Mouse (Mus musculus): ENCODE data around the gene Tnp2. TPM values are rescaled to one million over a fixed set of nuclear protein-coding genes. Genes with fewer than 3 reads are reported as not detected.

The Tnp2 gene
- polyA plus RNA-seq, 1 experiment from 2014 or later, result not detected

DNA sequence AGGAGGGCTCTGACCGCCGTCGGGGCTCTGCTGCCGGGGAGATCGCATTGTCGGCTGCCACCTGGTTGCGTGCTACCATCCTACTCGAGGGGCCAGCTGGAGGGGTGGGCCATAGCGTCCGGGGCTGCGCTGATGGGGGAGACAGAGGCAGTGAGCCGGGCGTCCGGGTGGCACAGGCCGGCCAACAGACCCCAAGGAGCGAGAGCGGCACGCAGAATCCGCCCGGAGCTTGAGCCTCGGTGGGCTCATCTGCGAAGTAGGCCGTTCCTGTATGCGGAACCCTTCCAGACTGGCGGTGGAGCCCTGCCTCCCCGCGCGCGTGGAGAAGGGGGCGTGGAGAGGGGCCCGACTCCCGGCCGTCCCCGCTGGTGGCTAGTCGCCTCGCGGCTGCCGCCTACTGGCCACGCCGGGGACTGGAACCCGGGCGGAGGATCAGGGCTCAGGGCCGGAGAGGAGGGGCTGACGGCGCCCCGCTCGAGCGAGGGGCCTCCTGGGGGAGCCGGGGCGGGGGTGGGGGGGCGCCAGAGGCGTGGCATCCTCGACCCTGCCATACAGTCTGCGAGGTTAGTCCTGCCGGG lies 3.6 kb downstream of the Tnp2 start:
- ATAC-seq (ENCODE audit: insufficient read depth), result peak; percentile 86
- peak; percentile 80 for TF ChIP-seq CTCF (IDR thresholded peaks at IDR 0.05; ENCODE audit: low read depth)
- peak overlapping the region; percentile 70 for H3K4me3 ChIP-seq (ENCODE audit: low read depth, low read length)
- peak overlapping the region; percentile 85 for H3K9ac ChIP-seq
- DNase-seq, result peak; percentile 96
- peak overlapping the region; percentile 98 for H3K27ac ChIP-seq (ENCODE audit: low read depth)
- peaks cover 23% of the 10 kb centered on the region for H3K4me1 ChIP-seq (ENCODE audit: insufficient read depth)
- under 1% methylated on average over 52 of the region's 55 CpGs for WGBS
- peak overlapping the region; percentile 98 for H3K4me2 ChIP-seq
- no peaks in the 10 kb centered on the region for H3K9me3 ChIP-seq (ENCODE audit: low read depth, low read length)
- no peaks in the 10 kb centered on the region for H3K36me3 ChIP-seq (ENCODE audit: insufficient read depth)
- no peaks in the 10 kb centered on the region for H3K27me3 ChIP-seq (ENCODE audit: insufficient read depth, low read length)

DNA sequence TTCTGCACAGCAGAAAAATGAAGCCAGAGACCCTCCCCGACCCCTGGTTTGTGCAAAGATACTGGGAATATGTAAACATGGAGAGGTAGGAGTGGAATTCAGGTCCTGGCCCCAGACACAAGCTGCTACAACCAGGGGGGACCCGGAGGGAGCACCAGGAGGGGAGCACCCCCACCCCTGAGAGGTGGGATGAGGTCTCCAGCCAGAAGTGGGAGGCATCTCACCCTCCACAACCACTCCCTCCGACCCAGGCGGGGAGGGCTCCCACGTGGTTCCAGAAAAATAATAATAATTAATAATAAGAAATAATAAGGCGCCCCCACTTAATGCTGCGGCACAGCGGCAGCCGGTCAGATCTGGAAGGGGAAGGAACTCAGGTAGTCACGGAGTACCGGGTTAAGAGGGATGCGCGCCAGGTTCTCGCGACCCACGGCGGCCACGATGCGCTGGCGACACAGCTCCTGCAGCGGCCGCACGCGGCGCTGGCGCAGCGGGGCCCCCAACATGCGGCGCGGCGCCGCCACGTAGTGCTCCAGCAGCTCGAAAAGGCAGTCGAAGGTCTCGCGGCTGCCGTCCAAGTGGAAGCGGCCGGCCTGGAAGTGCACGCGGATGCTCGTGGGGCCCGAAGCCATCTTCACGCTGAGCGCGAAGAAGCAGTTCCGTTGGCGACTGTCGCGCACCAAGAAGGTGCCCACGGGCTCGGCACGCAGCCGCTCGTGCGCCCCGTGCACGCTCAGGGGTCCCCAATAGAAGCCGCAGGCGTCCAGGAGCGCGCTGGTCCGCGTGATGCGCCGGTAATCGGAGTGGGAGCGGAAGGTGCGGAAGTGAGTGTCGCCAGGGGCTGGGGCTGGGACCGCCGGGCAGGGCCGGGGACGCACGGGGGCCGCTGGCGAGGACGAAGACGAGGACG lies 4.3 kb downstream of the Tnp2 start:
- H3K4me1 ChIP-seq (ENCODE audit: insufficient read depth), result peaks cover 23% of the 10 kb centered on the region
- peak; percentile 20; the same call in 1 of the 2 replicates for TF ChIP-seq CTCF (IDR thresholded peaks at IDR 0.05; ENCODE audit: low read depth)
- peak overlapping the region; percentile 98 for H3K4me2 ChIP-seq

DNA sequence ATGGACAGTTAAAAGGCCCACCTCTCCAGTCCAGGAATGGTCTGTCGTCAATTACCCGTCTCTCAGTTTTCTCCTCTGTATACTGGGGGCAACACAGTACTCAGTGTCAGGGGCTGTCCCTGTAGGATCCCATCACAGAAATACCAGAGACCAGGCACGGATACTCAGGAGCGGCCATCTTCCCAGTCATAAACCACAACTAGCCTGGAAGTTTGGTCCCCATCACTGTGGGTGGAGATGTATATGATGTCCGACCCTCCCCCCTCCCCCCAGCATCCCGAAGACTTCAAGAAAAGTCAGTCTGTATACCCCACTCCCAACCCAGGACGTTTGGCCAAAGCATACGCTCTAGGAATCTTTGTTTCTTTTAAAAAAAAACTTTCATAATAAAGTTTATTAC lies 5.0 kb downstream of the Tnp2 start:
- H3K27me3 ChIP-seq (ENCODE audit: insufficient read depth, low read length), result no peaks in the 10 kb centered on the region
- H3K36me3 ChIP-seq (ENCODE audit: insufficient read depth), result no peaks in the 10 kb centered on the region
- H3K9ac ChIP-seq, result peak overlapping the region; percentile 85; the same call in 1 of the 2 replicates
- peak overlapping the region; percentile 70 for H3K4me3 ChIP-seq (ENCODE audit: low read depth, low read length)
- peak overlapping the region; percentile 98 for H3K4me2 ChIP-seq
- no peak for TF ChIP-seq CTCF (IDR thresholded peaks at IDR 0.05; ENCODE audit: low read depth)
- 46% methylated on average over 8 of the region's 8 CpGs for WGBS
- DNase-seq (no peak), ATAC-seq (ENCODE audit: insufficient read depth) (no peak)
- no peak overlapping the region for H3K27ac ChIP-seq (ENCODE audit: low read depth)
- no peaks in the 10 kb centered on the region for H3K9me3 ChIP-seq (ENCODE audit: low read depth, low read length)
- H3K4me1 ChIP-seq (ENCODE audit: insufficient read depth), result peaks cover 23% of the 10 kb centered on the region

More for the DNA sequence above, 4.3 kb downstream of the Tnp2 start:
- Histone ChIP-seq H3K27ac (ENCODE audit: low read depth) (peak overlapping the region; percentile 98), H3K9ac (peak overlapping the region; percentile 85), H3K4me3 (ENCODE audit: low read depth, low read length) (peak overlapping the region; percentile 70), H3K27me3 (ENCODE audit: insufficient read depth, low read length) (no peaks in the 10 kb centered on the region), H3K36me3 (ENCODE audit: insufficient read depth) (no peaks in the 10 kb centered on the region), H3K9me3 (ENCODE audit: low read depth, low read length) (no peaks in the 10 kb centered on the region)
- 0 out of 2 replicates have a peak, but pooled peaks have one; percentile 1 for ATAC-seq (ENCODE audit: insufficient read depth)
- DNase-seq, result peak; percentile 79
- WGBS, result under 1% methylated on average over 81 of the region's 81 CpGs

DNA sequence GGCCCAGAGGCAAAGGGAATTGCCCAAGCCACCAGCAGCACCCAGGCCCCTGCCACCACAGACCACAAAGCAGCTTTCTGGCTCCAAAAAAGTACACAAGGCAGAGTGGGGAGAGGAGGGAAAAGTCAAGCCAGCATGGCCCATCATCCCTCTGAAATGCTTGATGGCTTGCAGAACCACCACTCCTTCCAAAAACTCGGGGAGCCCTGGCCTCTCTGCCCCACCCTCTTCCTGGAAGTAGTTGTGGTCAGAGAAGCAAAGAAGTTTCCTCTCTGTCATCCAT lies 5.4 kb downstream of the Tnp2 start:
- no peaks in the 10 kb centered on the region for H3K9me3 ChIP-seq (ENCODE audit: low read depth, low read length)
- no peak overlapping the region for H3K27ac ChIP-seq (ENCODE audit: low read depth)
- no peak for TF ChIP-seq CTCF (IDR thresholded peaks at IDR 0.05; ENCODE audit: low read depth)
- ATAC-seq (ENCODE audit: insufficient read depth) (no peak), DNase-seq (no peak)
- H3K4me2 ChIP-seq, result peak overlapping the region; percentile 98
- 18% methylated on average over 1 of the region's 1 CpGs for WGBS
- H3K9ac ChIP-seq, result peak overlapping the region; percentile 32; the same call in 1 of the 2 replicates
- H3K4me1 ChIP-seq (ENCODE audit: insufficient read depth), result peaks cover 23% of the 10 kb centered on the region
- H3K4me3 ChIP-seq (ENCODE audit: low read depth, low read length), result peak overlapping the region; percentile 70
- H3K36me3 ChIP-seq (ENCODE audit: insufficient read depth), result no peaks in the 10 kb centered on the region
- H3K27me3 ChIP-seq (ENCODE audit: insufficient read depth, low read length), result no peaks in the 10 kb centered on the region

DNA sequence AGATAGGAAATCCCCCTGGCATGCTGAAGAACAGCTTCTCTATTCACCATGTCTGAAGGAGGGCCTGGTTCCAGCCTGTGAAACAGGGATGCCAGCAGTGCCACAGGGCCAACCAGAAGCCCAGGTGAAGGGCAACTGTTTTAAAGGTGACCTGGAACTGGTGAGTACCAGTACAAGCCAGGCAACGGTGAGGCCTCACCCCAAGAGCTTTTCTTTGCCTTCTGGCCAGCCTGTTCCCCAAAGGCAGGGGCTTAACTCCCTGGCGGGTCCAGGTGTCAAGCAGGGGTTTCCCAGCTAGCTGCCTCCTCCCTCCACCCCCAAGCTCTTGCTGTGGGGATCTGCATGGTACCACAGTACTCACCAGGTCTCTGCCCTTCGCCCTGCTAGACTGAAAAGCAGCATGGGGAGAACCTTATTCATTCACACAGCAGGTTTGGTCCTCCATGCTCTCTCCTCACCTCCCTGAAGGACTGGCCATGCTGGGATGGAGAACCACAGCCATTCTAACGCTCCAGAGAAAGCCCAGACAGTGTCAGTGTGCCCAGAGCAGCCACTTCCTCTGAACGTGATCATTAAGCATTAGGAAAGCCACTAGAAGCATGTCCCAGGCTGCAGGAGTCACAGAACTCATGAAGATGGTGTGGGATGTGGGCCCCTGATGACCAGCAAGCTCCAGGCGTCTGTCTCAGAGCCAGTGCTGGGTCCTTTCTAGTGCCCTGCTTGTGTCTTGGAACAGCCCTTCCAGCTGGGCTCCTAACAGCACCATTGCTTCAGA lies 5.9 kb downstream of the Tnp2 start:
- WGBS, result 47% methylated on average over 6 of the region's 6 CpGs
- TF ChIP-seq CTCF (IDR thresholded peaks at IDR 0.05; ENCODE audit: low read depth), result no peak
- ATAC-seq (ENCODE audit: insufficient read depth) (no peak), DNase-seq (no peak)
- peak overlapping the region; percentile 70; the same call in 1 of the 2 replicates for H3K4me3 ChIP-seq (ENCODE audit: low read depth, low read length)
- H3K27ac ChIP-seq (ENCODE audit: low read depth), result peak overlapping the region; percentile 84
- H3K4me2 ChIP-seq, result peak overlapping the region; percentile 98
- no peaks in the 10 kb centered on the region for H3K9me3 ChIP-seq (ENCODE audit: low read depth, low read length)
- H3K36me3 ChIP-seq (ENCODE audit: insufficient read depth), result no peaks in the 10 kb centered on the region
- H3K4me1 ChIP-seq (ENCODE audit: insufficient read depth), result peaks cover 23% of the 10 kb centered on the region
- H3K27me3 ChIP-seq (ENCODE audit: insufficient read depth, low read length), result no peaks in the 10 kb centered on the region
- H3K9ac ChIP-seq, result peak overlapping the region; percentile 32; the same call in 1 of the 2 replicates

DNA sequence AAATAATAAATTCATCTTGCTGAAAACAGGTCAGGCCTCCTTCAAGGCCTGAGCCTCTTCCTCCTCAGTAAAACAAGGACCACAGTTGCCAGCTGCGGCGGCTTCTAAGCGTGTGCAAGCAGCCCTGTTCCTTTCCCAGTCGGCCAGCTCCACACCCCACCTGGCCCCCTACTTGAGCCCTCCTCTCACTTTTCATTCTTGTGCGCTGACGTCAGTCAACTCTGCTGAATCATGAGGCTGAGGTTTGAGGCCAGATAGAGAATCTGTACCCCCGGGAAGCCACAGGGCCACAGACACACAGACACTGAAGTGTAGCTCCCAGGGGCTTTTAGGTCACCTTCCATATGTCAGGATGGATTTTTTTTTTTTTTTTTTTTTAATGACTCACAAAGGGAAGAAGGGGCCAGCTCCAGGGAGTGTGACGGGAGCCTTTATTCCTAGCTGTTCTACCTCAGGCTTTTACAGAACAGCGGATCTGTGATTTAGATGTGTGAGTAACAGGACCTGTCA lies 6.5 kb downstream of the Tnp2 start:
- Histone ChIP-seq H3K9ac (0 out of 2 replicates have a peak overlapping the region, but pooled peaks have one; percentile 32), H3K4me1 (ENCODE audit: insufficient read depth) (peaks cover 24% of the 10 kb centered on the region), H3K27ac (ENCODE audit: low read depth) (peak overlapping the region; percentile 84), H3K4me2 (peak overlapping the region; percentile 98), H3K4me3 (ENCODE audit: low read depth, low read length) (peak overlapping the region; percentile 70; the same call in 1 of the 2 replicates), H3K27me3 (ENCODE audit: insufficient read depth, low read length) (no peaks in the 10 kb centered on the region), H3K36me3 (ENCODE audit: insufficient read depth) (no peaks in the 10 kb centered on the region), H3K9me3 (ENCODE audit: low read depth, low read length) (no peaks in the 10 kb centered on the region)
- ATAC-seq (ENCODE audit: insufficient read depth) (no peak), DNase-seq (peak; percentile 72)
- WGBS, result 36% methylated on average over 9 of the region's 9 CpGs
- TF ChIP-seq CTCF (IDR thresholded peaks at IDR 0.05; ENCODE audit: low read depth), result no peak

Data from lung, embryonic 14.5 days (tissue).